Mouse (Mus musculus) bone marrow, adult 2 months (tissue): ENCODE measurements around the gene Scn3b. TPM values are rescaled to one million over a fixed set of nuclear protein-coding genes. Genes with fewer than 3 reads are reported as not detected.

Experiments
- H3K27ac ChIP-seq: fragments of 200-500 bp; 2 replicates; pipeline ENCODE4 v1.5.1; 2012; ENCODE audit warnings: low read depth, mild to moderate bottlenecking, control low read depth, inconsistent platforms, low read length; ENCODE audit not compliant: control insufficient read depth, poor library complexity, insufficient read depth
- H3K4me1 ChIP-seq: fragments of 200-500 bp; 2 replicates; pipeline ENCODE4 v1.6.1; 2011; ENCODE audit warnings: low read length; ENCODE audit not compliant: control insufficient read depth, insufficient read depth
- H3K4me3 ChIP-seq: fragments of 200-500 bp; replicated peaks from 2 replicates; pipeline ENCODE3; 2011; ENCODE audit warnings: mild to moderate bottlenecking, low read depth, low read length, control low read depth; ENCODE audit not compliant: control insufficient read depth
- CTCF ChIP-seq: fragments of 200-500 bp; IDR thresholded peaks from 2 replicates; pipeline ENCODE4 v1.5.1; 2011; ENCODE audit warnings: low read length, control low read depth; ENCODE audit not compliant: control insufficient read depth, insufficient read depth
- POLR2A ChIP-seq: fragments of 200-500 bp; IDR thresholded peaks from 2 replicates; pipeline ENCODE4 v1.6.1; 2011; ENCODE audit warnings: low read depth, mild to moderate bottlenecking, control low read depth, low read length, borderline replicate concordance; ENCODE audit not compliant: control insufficient read depth
- WGBS: fragments of 180-500 bp; shearing (Covaris S2); methylation state at CpG from one replicate; pipeline ENCODE4 v1.1.7; 2018; 5-methylcytosine and 5-hydroxymethylcytosine counted together
- polyA plus RNA-seq: library from polyadenylated mRNA; stranded (reverse); fragments of >200 nt; gene quantifications from 2 replicates; pipeline ENCODE4 v1.2.4, GENCODE M21; 2011; ENCODE audit warnings: low replicate concordance; ENCODE audit not compliant: missing spikeins, insufficient read depth, insufficient read length

The Scn3b gene
- polyA plus RNA-seq, 1 experiment, result not detected

DNA sequence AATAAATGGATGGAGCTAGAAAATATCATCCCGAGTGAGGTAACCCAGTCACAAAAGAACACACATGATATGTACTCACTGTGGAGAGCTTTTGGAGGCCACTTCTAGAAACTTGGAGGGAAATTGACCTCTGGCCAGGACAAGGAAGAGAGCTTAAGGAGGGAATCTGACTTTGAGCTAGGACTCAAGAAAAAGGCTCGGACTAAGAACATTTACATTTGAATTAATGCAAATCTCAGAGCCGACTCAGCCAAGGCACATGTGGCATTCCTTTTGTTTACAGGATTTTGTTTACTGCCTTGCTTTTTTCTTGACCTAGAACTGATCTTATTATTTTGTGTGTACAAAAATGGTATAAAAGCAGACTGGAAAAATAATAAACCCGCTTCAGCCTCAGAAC, 29.3 kb upstream of the Scn3b start:
- Histone ChIP-seq H3K4me1 (peaks cover 2% of the 10 kb centered on the region), H3K27ac (no peak overlapping the region), H3K4me3 (no peak overlapping the region)
- WGBS, result 65% methylated on average over 4 of the region's 4 CpGs
- no peak for TF ChIP-seq POLR2A
- no peak for TF ChIP-seq CTCF

- WGBS, result 54% methylated on average over 5 of the region's 5 CpGs
- Histone ChIP-seq H3K4me1 (peaks cover 2% of the 10 kb centered on the region), H3K4me3 (no peak overlapping the region), H3K27ac (no peak overlapping the region)
- no peak for TF ChIP-seq CTCF
Observed at GRCm38 (mm10) chr9:40240311-40240710, 28.7 kb upstream of the Scn3b start.

DNA sequence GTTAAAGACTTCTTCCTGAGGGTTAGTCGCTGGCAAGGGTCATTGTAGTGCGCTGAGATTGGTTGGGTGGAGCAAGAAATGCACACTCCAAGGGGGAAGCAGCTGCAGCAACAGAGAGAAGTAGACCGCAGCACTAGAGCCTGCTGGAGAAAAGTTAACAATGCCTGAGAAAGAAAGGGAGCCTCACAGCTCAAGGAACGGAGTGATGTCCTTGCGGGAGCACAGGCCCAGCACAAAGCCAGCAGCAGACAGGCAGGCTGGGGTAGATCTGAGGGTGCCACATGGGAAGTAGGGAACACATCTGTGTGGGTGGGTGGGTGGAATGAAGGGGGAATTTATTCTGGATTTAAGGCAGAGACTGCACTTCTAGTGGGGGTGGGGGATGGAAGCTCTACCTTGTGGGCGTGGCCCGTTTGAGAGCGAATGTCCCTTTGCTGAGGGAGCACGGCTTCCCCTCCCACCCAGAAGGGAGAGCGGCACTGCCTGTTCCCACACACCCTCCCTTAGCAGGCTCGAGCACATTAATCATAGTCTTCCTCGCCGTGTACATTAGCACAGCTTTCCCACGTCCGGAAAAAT, 27.7 kb upstream of the Scn3b start:
- WGBS, result 5% methylated on average over 15 of the region's 15 CpGs
- H3K4me1 ChIP-seq, result peaks cover 2% of the 10 kb centered on the region
- H3K27ac ChIP-seq, result no peak overlapping the region
- TF ChIP-seq CTCF, result no peak
- TF ChIP-seq POLR2A, result no peak
- H3K4me3 ChIP-seq, result peak overlapping the region; percentile 50

DNA sequence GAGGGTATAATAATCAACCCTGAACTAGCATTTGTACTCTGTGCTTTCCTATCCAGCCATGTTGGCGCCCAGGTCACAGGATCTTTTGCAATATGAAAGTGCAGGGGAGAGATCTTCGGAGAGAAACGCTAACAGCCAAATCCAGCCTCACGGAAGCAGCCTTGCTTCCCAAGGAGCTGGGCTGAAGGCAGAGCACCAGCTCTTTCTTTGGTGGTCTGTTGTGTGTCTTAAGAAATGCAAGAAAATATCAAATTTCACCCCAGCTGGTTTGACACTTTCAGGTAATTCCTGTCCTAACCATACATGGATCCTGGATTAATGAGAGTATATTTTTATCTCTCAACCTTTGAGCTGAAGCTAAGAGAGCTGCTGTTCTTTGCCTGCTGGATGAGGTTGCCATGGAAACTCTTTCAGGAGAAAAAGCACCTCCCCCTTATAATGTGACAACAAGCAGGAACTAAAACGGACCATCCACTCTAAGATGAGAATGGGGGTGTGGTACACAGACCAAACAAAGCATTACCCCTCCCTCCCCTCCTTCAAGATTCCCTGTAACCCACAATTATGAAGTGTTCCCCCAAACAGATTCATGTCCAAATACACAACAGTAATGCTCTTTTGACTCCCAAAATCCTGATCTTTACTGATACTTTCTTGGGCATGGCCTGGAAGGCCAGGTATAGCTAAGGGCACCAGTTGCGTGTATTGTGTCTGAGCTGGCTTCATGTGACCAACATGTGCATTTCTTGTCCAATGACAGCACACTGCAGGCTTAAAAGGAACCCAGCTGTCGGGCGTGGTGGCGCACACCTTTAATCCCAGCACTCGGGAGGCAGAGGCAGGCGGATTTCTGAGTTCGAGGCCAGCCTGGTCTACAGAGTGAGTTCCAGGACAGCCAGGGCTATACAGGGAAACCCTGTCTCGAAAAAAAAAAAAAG, 26.8 kb upstream of the Scn3b start:
- Histone ChIP-seq H3K4me3 (no peak overlapping the region), H3K27ac (no peak overlapping the region), H3K4me1 (peaks cover 2% of the 10 kb centered on the region)
- 46% methylated on average over 13 of the region's 13 CpGs for whole genome bisulfite sequencing
- TF ChIP-seq CTCF, result no peak
- no peak for TF ChIP-seq POLR2A

- TF ChIP-seq CTCF, result no peak
- TF ChIP-seq POLR2A, result no peak
- no peak overlapping the region for H3K4me3 ChIP-seq
- 74% methylated on average over 9 of the region's 9 CpGs for WGBS
- no peak overlapping the region for H3K27ac ChIP-seq
- peaks cover 2% of the 10 kb centered on the region for H3K4me1 ChIP-seq
Observed at GRCm38 (mm10) chr9:40245466-40245865, 23.6 kb upstream of the Scn3b start.

DNA sequence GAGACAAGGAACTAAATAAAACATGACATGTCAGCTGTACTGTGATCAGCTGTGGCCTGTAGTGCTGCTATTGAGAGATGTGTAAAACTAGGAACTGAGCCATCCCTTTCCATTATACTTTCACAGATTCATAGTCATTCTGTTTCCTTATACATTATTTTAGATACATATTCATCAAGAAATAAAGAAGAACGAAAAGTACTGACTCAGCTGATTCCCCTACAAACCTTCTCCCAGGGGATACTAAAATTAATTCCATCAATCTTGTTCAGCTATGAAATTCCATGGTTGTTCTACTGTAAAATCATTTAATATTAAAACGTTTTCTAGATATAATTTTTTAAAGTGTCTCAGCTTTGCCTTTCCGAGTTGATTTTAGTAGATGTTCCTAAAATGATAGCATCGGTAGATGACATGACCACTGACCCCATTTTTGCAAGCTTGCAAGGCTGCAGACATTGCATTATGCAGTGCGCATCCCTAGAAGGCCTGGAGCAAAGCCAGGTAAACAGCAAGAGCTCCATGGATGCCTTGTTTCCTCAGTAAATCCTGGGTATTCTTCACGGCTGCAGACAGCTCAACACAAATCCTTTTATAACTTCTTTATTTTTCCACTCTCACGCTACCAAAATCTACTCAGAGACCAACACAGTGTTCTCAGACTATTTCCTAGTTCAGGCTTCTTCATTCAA, 22.9 kb upstream of the Scn3b start:
- TF ChIP-seq CTCF (no peak), POLR2A (no peak)
- 78% methylated on average over 7 of the region's 7 CpGs for WGBS
- Histone ChIP-seq H3K4me1 (peaks cover 2% of the 10 kb centered on the region), H3K27ac (no peak overlapping the region), H3K4me3 (no peak overlapping the region)

DNA sequence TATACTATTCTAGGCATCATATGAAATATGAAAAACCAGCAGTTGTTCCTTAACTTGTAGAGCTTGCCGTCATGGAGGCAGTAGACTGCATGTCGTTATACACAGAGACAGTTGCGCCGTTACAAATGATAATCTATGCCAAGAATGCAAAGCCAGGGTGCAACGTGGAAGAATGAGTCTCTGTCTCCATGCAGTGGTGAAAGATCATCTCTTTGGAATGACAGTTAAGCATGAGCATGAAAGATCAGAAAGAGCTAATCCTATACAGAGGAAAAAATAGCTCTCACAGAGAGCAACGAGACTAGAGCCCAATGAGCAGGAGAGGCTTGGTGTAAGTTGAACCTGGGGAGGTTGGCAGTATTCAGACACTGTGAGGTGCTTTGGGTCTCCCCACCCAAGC, 22.3 kb upstream of the Scn3b start:
- Histone ChIP-seq H3K4me3 (no peak overlapping the region), H3K27ac (no peak overlapping the region), H3K4me1 (no peaks in the 10 kb centered on the region)
- no peak for TF ChIP-seq POLR2A
- no peak for TF ChIP-seq CTCF
- WGBS, result 82% methylated on average over 6 of the region's 6 CpGs

GRCm38 (mm10) chr9:40249106-40249505, 19.9 kb upstream of the Scn3b start:
- H3K4me1 ChIP-seq, result no peaks in the 10 kb centered on the region
- TF ChIP-seq CTCF (no peak), POLR2A (no peak)
- WGBS, result 58% methylated on average over 1 of the region's 1 CpGs
- H3K4me3 ChIP-seq, result no peak overlapping the region
- H3K27ac ChIP-seq, result no peak overlapping the region
